Mouse (Mus musculus): ENCODE results near the gene Zkscan2.

GRCm38 (mm10) chr7:123487703-123488102 lies 12.5 kb downstream of the Zkscan2 start:
- TF ChIP-seq CTCF (conservative IDR thresholded peaks at IDR 0.05 in 1 of 2, IDR thresholded peaks at IDR 0.05 in 1 of 2; ENCODE audit: low read depth in 2 of 2, low read length in 2 of 2) (no peak), MAFK (IDR thresholded peaks at IDR 0.05; ENCODE audit: insufficient replicate concordance, low read length) (no peak), MAX (IDR thresholded peaks at IDR 0.05; ENCODE audit: low read length) (no peak), USF2 (conservative IDR thresholded peaks at IDR 0.05; ENCODE audit: low read depth, low read length) (no peak), EP300 (IDR thresholded peaks at IDR 0.05; ENCODE audit: low read length) (no peak), POLR2A (IDR thresholded peaks at IDR 0.05; ENCODE audit: low read depth, low read length) (no peak), ZNF384 (IDR thresholded peaks at IDR 0.05; ENCODE audit: low read depth, low read length) (no peak), BHLHE40 (IDR thresholded peaks at IDR 0.05; ENCODE audit: low read depth, low read length) (no peak), GABPA (IDR thresholded peaks at IDR 0.05; ENCODE audit: insufficient replicate concordance, low read depth, low read length) (no peak)
